Mouse (Mus musculus) ES-Bruce4 (cell line): ENCODE results near the gene Hyal1.

Source experiments
- CTCF ChIP-seq: IDR thresholded peaks from one replicate; pipeline ENCODE4 v1.8.1; 2011; ENCODE audit warnings: low read depth, low read length
- POLR2A ChIP-seq: IDR thresholded peaks from one replicate; pipeline ENCODE4 v1.8.1; 2011; ENCODE audit warnings: low read length; ENCODE audit not compliant: insufficient read depth

GRCm38 (mm10) chr9:107607036-107607435 is 30.3 kb downstream of the Hyal1 start:
- no peak for TF ChIP-seq CTCF
- no peak for TF ChIP-seq POLR2A
